Mouse (Mus musculus) stomach, embryonic 14.5 days (tissue): Measurements from ENCODE around the gene Galnt16. TPM values are rescaled to one million over a fixed set of nuclear protein-coding genes. Genes with fewer than 3 reads are reported as not detected.

Source experiments
- ATAC-seq: fragments of 200-750 bp; cut with Nextera tagmentation; 2 replicates; pipeline ENCODE4 v1.8.0; 2017; ENCODE audit warnings: low read depth, moderate TSS enrichment; ENCODE audit not compliant: insufficient number of reproducible peaks, insufficient read depth, low FRiP score
- H3K27ac ChIP-seq: fragments of 300-500 bp; sonication (generic); 2 replicates; pipeline ENCODE4 v1.5.1; 2014; ENCODE audit warnings: mild to moderate bottlenecking, low read length, moderate library complexity, mixed read lengths
- H3K27me3 ChIP-seq: fragments of 300-500 bp; sonication (generic); 2 replicates; pipeline ENCODE4 v1.6.1; 2014; ENCODE audit warnings: low read length, control low read depth, mixed read lengths; ENCODE audit not compliant: control insufficient read depth, insufficient read depth
- H3K36me3 ChIP-seq: fragments of 300-500 bp; sonication (generic); 2 replicates; pipeline ENCODE4 v1.6.1; 2014; ENCODE audit warnings: mild to moderate bottlenecking, control low read depth, low read length, moderate library complexity, mixed read lengths; ENCODE audit not compliant: control insufficient read depth, insufficient read depth
- H3K4me1 ChIP-seq: fragments of 300-500 bp; sonication (generic); 2 replicates; pipeline ENCODE4 v1.6.1; 2014; ENCODE audit warnings: low read length, control low read depth, mixed read lengths; ENCODE audit not compliant: control insufficient read depth, insufficient read depth
- H3K4me2 ChIP-seq: fragments of 300-500 bp; sonication (generic); replicated peaks from 2 replicates; pipeline ENCODE4 v1.6.1; 2014; ENCODE audit warnings: low read depth, low read length, control low read depth
- H3K4me3 ChIP-seq: fragments of 300-500 bp; sonication (generic); 2 replicates; pipeline ENCODE4 v1.5.1; 2014; ENCODE audit warnings: low read depth, low read length, control low read depth
- H3K9ac ChIP-seq: fragments of 300-500 bp; sonication (generic); replicated peaks from 2 replicates; pipeline ENCODE4 v1.6.1; 2014; ENCODE audit warnings: low read depth, mild to moderate bottlenecking, control low read depth, low read length, moderate library complexity, mixed read lengths
- H3K9me3 ChIP-seq: fragments of 300-500 bp; sonication (generic); 2 replicates; pipeline ENCODE4 v1.6.1; 2016; ENCODE audit warnings: low read depth, low read length, control low read depth; ENCODE audit not compliant: control insufficient read depth
- WGBS: fragments of 180-500 bp; shearing (Covaris S2); extraction: QIAGEN DNeasy Blood & Tissue Kit; methylation state at CpG from one replicate; pipeline ENCODE4 v1.1.7; 2014; 5-methylcytosine and 5-hydroxymethylcytosine counted together
- polyA plus RNA-seq: library from polyadenylated mRNA; unstranded; fragments of >200 nt; fragmentation: Nextera tagmentation; extraction: Ambion mirVana; gene quantifications from 2 replicates; pipeline ENCODE4 v1.2.1, GENCODE M21; 2014

Galnt16 gene
- polyA plus RNA-seq, 1 experiment from 2014 or later, result 10.8 TPM

DNA sequence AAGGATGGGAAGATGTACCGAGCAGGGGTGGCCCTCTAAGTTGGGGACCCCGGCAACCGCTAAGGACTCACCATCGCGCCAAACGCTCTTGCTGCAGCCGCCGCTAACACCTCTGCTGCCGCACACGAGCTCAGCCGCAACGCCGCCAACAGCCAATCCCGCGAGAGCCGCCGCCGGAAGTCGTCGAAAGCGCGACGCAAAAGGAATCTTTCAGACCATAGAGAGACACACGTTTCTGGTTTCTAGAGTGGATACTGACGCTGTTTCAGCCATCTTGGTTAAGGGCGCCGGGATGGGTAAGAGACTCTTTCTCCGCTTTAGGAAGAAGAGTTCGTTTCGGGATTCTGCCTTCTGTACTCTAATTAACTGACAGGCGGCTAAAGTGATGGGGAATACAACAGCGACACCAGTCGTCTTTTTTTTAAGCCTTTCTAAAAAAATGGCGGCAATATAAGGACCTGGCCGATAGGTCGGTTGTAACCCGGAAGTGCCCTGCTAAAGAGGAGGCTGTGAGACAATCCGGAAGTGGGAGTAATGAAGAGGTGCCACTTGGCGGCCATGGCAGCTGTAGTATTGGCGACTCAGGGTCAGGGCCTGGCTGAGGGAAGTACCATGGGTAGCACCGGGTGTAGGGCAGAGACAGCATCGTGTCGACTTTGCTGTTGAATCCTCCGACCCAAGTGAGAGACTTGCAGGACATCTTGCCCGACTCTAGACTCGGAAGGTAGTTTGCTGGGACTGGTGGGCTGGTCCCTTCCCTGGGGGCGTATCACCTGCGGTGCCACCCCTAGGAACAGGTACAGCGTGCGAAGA lies 125.8 kb downstream of the Galnt16 start, which contains the start of the genes Slc39a9 and Erh:
Slc39a9 (plus strand) TSS at position 191 of the 813 bp plus-strand sequence.
Erh (minus strand) TSS at position 649 of the 813 bp plus-strand sequence.
- ATAC-seq, result peak; percentile 95
- Histone ChIP-seq H3K27ac (peak within 1 kb of the TSS; percentile 92), H3K4me2 (peak within 1 kb of the TSS; percentile 93), H3K36me3 (peaks cover 20% of the 10 kb centered on the region), H3K9me3 (no peaks in the 10 kb centered on the region), H3K27me3 (no peaks in the 10 kb centered on the region), H3K4me1 (peaks cover 21% of the 10 kb centered on the region), H3K9ac (peak within 1 kb of the TSS; percentile 98), H3K4me3 (peak within 1 kb of the TSS; percentile 95)
- WGBS, result under 1% methylated on average over 50 of the region's 50 CpGs

DNA sequence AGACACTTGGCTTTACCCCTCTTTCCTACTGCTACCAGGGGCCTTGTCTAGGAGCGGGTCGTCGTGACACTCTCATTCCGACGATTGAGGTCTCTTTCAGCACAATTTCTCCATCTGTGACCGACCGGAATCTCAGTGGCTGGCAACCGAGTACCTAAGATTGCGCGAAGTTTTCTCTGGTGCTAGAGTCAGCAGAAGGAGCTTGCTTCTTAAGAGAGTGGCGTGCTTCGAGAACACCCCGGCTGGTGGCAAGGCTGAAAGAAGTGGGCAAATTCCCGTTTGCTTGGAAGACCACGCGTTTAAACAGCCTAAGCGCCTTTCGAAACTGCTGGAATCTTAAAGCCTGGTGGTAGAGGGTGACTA lies 126.4 kb downstream of the Galnt16 start:
- no peaks in the 10 kb centered on the region for H3K9me3 ChIP-seq
- H3K4me2 ChIP-seq, result peak overlapping the region; percentile 93
- H3K27me3 ChIP-seq, result no peaks in the 10 kb centered on the region
- peak overlapping the region; percentile 92; the same call in 1 of the 2 replicates for H3K27ac ChIP-seq
- peak overlapping the region; percentile 95 for H3K4me3 ChIP-seq
- H3K36me3 ChIP-seq, result peaks cover 14% of the 10 kb centered on the region
- 8% methylated on average over 18 of the region's 18 CpGs for WGBS
- H3K9ac ChIP-seq, result peak overlapping the region; percentile 98
- no peak for ATAC-seq
- H3K4me1 ChIP-seq, result peaks cover 21% of the 10 kb centered on the region

DNA sequence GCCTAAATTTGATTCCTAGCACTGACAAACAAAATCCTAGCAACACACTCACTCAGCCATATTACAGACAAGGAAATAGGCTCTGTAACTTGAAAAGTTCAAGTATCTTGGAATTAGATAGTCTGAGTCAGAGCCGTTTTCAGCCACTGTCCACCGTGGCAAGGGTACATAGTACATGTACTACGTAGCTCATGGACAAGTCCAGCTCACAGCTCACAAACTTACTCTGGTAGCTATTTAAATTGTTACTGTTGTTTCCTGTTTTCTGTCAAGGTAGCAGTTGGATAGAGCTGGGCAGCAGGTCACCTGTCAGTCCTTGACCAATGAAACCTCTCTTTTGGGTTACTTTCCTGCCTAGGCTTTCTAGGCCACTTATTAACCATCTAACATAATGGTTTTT lies 128.3 kb downstream of the Galnt16 start:
- Histone ChIP-seq H3K4me2 (peak overlapping the region; percentile 93; the same call in 1 of the 2 replicates), H3K36me3 (no peaks in the 10 kb centered on the region; the same call in 1 of the 2 replicates), H3K4me3 (peak overlapping the region; percentile 95; the same call in 1 of the 2 replicates), H3K9ac (no peak overlapping the region), H3K27ac (no peak overlapping the region), H3K4me1 (peaks cover 21% of the 10 kb centered on the region), H3K27me3 (no peaks in the 10 kb centered on the region), H3K9me3 (no peaks in the 10 kb centered on the region)
- WGBS, result 92% methylated on average over 3 of the region's 3 CpGs
- ATAC-seq, result no peak

DNA sequence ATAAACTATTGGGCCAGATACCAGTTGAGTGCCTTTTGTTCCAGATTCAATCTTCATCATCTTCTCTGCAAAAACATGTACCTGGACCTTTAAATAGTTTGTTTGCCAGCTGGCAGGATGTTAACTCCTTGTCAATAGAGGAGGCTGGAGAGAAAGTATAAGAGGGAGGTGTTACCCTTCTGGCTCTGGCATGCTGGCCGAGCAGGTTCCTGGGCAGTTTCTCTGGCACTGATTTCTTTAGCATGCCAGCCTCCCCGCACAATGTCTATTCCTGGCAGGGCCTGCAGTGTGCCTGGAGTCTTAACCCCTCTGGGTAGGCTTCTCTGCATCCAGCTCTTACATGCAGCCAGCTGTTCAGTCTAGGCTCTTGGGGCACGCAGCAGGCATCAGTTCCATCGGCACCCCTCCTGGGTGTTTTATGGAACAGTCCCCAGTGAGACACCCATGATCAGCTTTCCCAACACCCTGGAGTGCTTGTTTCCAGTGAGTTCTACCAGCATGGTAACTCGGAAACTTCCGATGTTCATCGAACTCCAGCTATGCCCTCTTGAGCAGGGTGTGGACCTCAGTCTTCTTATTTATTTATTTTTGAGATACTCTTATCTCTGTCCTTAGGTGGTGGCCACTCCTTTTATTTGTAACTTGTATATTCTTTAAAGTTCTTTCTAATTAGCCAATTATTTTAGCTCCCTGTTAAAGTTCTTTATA lies 136.0 kb downstream of the Galnt16 start:
- H3K9me3 ChIP-seq, result no peaks in the 10 kb centered on the region
- no peaks in the 10 kb centered on the region for H3K27me3 ChIP-seq
- no peak overlapping the region for H3K9ac ChIP-seq
- 76% methylated on average over 7 of the region's 7 CpGs for WGBS
- H3K36me3 ChIP-seq, result no peaks in the 10 kb centered on the region; the same call in 1 of the 2 replicates
- H3K4me2 ChIP-seq, result no peak overlapping the region
- no peaks in the 10 kb centered on the region for H3K4me1 ChIP-seq
- no peak for ATAC-seq
- H3K27ac ChIP-seq, result no peak overlapping the region
- no peak overlapping the region for H3K4me3 ChIP-seq

DNA sequence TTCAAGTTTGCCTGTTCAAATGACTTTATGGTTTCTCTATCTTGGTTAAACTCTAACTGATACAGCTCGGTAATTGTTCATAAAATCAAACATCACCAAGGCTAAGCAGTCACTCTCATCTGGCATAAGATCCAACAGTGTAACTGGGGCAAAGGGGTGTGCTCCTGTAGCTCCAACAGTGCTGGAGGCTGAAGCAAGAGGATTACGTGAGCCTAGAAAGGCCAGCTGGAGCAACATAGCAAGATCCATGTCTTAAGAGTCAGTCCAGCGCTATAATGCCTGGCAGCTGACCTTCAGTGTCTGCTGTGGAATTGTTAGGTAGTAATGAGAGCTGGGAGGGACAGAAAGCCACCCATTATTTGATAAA lies 136.6 kb downstream of the Galnt16 start:
- no peaks in the 10 kb centered on the region for H3K9me3 ChIP-seq
- H3K27me3 ChIP-seq, result no peaks in the 10 kb centered on the region
- H3K4me3 ChIP-seq, result no peak overlapping the region
- H3K4me2 ChIP-seq, result no peak overlapping the region
- no peak overlapping the region for H3K27ac ChIP-seq
- no peaks in the 10 kb centered on the region for H3K4me1 ChIP-seq
- no peak overlapping the region for H3K9ac ChIP-seq
- ATAC-seq, result no peak
- 86% methylated on average over 3 of the region's 3 CpGs for WGBS
- H3K36me3 ChIP-seq, result no peaks in the 10 kb centered on the region

DNA sequence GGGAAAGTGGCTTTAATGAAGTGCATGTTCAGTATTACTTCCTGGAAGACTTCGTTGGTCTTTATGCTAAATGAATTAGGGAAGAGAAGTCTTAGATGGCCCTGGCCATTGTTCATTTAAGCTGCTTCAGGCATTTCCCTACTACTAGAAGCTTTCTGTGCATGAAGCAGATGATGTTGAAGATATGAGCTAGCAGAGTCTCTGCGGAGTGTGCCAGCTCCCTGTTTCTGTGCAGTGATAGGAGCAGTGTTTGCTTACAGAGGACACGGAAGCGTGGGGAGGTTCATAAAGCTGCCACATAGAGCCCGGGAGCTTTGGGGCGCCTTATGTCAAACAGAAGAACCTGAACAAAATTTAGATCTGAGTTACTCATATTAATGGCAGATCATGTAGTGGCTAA lies 140.6 kb downstream of the Galnt16 start:
- H3K4me2 ChIP-seq, result no peak overlapping the region
- H3K27ac ChIP-seq, result no peak overlapping the region
- 76% methylated on average over 6 of the region's 6 CpGs for WGBS
- peaks cover 4% of the 10 kb centered on the region for H3K36me3 ChIP-seq
- no peak overlapping the region for H3K4me3 ChIP-seq
- no peaks in the 10 kb centered on the region for H3K4me1 ChIP-seq
- no peak for ATAC-seq
- H3K9ac ChIP-seq, result no peak overlapping the region
- no peaks in the 10 kb centered on the region for H3K9me3 ChIP-seq
- H3K27me3 ChIP-seq, result no peaks in the 10 kb centered on the region

DNA sequence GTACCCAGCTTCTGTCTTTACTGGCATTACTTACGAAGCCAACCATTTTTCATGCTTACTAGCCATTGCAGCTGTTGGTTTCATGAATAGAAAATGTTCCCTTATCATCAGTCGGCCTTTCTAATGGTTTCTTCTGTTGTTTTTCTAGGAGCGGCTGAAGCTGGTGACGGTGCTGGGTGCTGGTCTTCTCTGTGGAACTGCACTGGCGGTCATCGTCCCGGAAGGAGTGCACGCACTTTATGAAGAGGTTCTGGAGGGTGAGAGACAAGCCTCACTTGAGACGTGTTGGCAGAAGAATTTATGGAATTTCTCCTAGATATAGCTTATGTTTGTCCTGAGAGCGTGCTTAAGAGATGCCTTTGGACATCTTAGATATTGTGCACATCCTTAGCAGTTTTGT lies 144.2 kb downstream of the Galnt16 start:
- 79% methylated on average over 10 of the region's 10 CpGs for WGBS
- no peak overlapping the region for H3K9ac ChIP-seq
- H3K9me3 ChIP-seq, result no peaks in the 10 kb centered on the region
- H3K4me1 ChIP-seq, result no peaks in the 10 kb centered on the region
- H3K4me2 ChIP-seq, result no peak overlapping the region
- no peak overlapping the region for H3K4me3 ChIP-seq
- H3K27me3 ChIP-seq, result no peaks in the 10 kb centered on the region
- peaks cover 15% of the 10 kb centered on the region for H3K36me3 ChIP-seq
- ATAC-seq, result no peak
- no peak overlapping the region for H3K27ac ChIP-seq

DNA sequence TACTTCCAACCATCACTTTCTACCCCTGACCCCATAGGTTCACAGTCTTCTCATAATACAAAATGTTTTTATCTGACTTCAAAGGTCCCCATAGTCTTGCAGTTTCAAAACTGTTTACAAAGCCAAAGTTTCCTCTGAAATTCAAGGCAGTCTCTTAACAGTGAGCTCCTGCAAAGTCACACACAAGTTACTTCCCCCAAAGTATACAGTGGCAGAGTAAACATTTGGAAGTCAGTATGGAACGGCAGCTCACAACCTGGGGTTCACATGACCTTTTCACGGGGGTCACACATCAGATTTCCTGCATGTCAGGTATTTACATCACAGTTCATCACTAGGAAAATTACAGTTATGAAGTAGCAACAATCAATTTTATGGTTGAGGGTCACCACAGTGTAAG lies 145.9 kb downstream of the Galnt16 start:
- Histone ChIP-seq H3K4me1 (no peaks in the 10 kb centered on the region), H3K27ac (no peak overlapping the region), H3K4me2 (no peak overlapping the region), H3K36me3 (peaks cover 27% of the 10 kb centered on the region), H3K4me3 (no peak overlapping the region), H3K9ac (no peak overlapping the region), H3K27me3 (no peaks in the 10 kb centered on the region), H3K9me3 (no peaks in the 10 kb centered on the region)
- 48% methylated on average over 2 of the region's 2 CpGs for WGBS
- no peak for ATAC-seq
